Mouse (Mus musculus): ENCODE measurements around the gene Arhgef7.

Arhgef7 gene

DNA sequence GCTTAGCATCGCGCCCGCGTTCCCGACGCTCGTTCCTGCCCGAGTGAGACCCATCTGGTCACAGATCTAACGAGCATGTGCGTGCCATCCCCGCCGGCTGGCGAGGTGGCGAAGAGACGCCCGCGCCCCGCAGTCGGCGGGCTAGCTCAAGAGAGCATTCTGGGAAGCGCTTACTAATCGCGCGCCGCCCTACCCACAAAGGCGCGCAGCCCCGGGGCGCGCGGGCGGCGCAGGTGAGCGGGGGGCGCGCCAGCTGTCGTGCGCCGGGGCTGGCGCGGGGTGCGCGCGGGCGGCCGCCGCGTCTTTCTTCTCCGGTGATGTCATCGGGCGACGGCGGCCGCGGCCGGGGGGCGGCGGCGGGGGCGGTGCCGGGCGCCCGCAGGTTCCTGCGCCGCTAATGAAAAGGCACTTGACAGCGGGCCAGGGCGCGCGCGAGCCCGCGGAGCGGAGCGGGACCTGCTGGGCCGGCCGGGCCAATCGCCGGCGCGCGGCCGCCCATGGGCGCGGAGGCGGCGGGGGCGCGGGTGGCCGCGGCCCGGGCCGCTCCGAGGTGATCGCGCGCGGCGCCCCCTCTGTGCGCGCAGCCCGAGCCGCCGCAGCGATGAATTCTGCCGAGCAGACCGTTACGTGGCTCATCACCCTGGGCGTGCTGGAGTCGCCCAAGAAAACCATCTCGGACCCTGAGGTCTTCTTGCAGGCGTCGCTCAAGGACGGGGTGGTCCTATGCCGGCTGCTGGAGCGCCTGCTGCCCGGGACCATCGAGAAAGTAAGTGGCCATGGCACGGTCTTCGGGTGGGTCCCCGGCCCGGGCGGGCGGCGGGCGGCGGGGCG lies at the start of gene Arhgef7:
TSS of gene Arhgef7 (plus strand) at position 71 of the 831 bp plus-strand sequence.
- DNase-seq, result peak; percentile 64

GRCm38 (mm10) chr8:11684558-11684957 lies 43.0 kb upstream of the Arhgef7 start:
- DNase-seq, result no peak

DNA sequence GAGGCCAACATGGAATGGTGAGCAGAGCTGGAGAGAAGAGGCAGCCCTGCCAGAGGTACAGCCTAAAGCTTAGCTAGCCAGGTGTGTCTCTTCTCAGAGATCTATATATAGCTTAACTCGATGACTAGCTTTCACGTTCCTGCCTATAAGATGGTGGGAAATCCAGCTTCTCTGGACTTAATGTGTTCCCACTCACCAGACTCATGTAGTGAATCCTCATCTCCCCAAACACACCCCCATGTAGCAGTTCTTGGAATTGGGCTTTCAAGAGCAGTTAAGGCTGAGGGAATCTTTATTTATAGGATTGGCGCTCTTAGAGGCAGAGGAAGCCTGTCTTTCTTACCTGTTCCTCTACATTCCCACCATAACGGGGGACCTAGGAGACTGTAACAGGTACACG lies 40.3 kb upstream of the Arhgef7 start:
- no peak for DNase-seq

DNA sequence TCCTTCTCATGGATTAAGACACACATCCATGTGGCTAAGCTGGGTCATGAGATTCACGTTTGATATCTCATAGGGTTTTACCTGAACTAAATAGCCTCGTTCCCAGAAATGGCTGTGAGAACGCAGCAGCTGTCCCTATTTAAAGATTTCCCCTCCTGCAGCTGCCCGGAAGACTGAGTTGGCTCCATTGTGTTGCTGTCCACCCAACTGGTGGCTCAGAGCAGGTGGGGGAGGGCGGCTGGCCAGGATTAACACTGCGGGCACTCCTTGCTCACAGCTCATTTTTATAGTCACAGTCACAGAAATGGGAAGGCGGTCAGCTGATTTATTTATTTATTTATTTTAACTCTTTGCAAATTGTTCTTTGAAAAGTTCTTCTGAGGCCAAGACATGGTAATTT lies 37.6 kb upstream of the Arhgef7 start:
- no peak for DNase-seq

- no peak for DNase-seq
Measured at GRCm38 (mm10) chr8:11691284-11691683, 36.2 kb upstream of the Arhgef7 start.

DNA sequence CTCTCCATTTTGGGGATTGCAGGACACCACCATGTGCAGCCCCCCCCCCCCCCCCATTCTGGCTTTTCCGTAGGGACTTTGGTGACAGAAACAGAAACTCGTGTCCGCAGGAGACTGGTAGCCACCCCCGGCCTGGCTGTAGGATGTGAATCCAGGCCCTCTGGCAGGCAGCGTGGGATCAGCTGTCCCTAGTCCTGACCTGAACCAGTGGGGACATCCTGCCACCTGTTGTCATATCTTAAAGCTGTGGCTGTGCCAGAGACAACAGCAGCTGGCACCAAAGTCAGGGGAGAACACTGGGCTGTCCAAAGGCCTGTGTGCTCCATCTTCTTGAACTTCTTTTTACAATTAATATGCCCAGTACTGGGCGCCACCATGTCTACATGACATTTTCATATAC lies 35.8 kb upstream of the Arhgef7 start:
- no peak for DNase-seq

DNA sequence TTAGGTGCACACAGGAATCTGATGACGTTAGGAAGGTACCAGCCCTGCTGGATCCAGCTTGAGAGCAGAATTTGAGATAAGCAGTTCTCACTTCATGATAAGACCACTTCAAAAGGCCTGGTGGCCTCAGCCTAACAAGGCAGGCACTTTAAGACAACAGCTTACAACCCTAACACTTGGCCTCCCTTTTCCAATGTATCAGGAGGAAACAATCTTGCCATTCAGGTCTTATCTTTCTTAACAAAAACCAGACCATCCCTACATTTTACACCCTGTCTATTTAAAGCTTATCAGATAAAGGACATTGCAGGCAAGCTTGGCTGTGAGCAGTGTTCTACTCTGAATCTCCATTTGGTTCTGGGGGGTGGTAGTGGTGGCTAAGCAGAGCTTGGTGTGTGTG lies 35.1 kb upstream of the Arhgef7 start:
- no peak for DNase-seq

DNA sequence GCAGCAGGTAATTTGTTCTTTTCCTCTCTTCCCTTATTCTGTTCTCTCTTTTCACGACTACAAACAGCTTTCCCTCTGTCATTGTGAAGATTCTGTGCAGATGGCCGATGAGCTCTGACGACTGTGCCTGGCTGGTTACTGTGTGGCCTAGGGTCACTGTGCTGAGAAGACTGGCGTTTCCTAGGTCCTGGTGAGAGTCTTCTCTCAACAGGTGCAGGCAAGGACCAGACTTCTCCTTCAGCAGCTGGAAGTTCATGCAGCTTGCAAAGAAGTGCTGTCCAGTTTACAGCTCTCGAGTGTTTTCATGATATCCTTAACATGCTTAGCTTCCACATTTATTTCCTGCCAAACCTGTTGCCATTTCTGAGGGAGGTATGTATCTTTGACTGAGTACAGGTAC lies 33.5 kb upstream of the Arhgef7 start:
- no peak for DNase-seq

DNA sequence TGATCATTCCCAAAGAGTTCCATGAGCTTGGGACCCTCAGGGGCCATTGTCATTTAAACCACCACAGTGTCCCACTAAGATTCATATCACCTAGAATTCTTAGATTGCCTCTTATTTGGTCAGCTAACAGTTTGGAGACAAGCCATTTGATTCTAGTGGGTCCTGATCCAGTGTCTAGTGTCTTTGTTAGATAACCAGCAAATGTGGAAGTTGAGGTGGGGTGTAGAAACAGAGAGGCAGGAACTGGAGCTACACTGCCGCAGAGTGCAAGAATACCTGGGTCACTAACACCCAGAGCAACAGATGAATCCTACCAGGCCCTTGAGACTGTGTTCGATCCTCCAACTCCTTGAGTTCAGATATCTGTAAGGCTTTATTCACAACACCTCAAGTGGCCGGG lies 31.3 kb upstream of the Arhgef7 start:
- DNase-seq, result no peak

DNA sequence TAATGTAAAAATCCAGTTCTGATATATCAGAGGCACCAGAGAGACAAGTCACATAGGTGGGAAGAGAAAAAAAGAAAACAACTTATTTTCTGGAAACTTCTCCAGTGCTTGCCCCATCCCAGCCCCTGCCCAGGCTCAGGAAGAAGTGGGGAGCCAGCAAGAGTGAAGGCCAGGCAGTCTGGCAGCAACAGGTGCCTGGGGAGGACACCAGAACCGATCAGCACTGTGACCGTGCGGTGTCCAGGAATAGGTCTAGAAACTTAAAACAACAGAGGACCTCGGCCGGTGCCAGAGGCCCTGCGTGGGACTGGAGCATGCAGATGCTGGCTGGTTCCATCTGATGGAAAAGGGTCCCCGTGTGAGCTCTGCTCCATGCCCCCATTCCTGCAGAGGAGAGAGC lies 30.1 kb upstream of the Arhgef7 start:
- DNase-seq, result no peak

GRCm38 (mm10) chr8:11699442-11700001 lies 28.0 kb upstream of the Arhgef7 start:
- DNase-seq, result no peak

GRCm38 (mm10) chr8:11700060-11701032 lies 27.2 kb upstream of the Arhgef7 start:
- DNase-seq, result peak; percentile 83

- DNase-seq, result no peak
Measured at GRCm38 (mm10) chr8:11701033-11701362, 26.5 kb upstream of the Arhgef7 start, which contains the start of gene 1700016D06Rik. 1700016D06Rik (minus strand) TSS chr8:11701063.

GRCm38 (mm10) chr8:11701428-11701827 lies 26.1 kb upstream of the Arhgef7 start:
- peak; percentile 19 for DNase-seq

DNA sequence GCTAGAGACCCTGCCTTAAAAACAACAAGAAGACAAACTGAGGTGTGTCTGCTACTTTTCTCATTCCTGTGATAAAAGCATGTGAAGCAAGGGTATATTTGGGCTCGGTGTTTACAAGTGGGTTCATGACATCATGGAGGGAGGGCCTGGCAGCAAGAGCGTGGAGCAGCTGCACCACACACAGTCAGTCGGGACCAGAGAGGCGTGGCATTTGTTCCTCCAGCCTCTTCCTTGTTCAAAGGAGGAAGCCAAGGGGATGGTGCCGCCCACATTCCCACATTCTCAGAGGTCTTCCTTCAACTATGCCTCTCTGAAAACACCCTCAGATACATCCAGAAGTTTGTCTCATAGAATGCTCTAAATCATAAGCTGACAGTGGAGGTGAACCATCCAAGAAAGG lies 23.7 kb upstream of the Arhgef7 start:
- DNase-seq, result no peak

DNA sequence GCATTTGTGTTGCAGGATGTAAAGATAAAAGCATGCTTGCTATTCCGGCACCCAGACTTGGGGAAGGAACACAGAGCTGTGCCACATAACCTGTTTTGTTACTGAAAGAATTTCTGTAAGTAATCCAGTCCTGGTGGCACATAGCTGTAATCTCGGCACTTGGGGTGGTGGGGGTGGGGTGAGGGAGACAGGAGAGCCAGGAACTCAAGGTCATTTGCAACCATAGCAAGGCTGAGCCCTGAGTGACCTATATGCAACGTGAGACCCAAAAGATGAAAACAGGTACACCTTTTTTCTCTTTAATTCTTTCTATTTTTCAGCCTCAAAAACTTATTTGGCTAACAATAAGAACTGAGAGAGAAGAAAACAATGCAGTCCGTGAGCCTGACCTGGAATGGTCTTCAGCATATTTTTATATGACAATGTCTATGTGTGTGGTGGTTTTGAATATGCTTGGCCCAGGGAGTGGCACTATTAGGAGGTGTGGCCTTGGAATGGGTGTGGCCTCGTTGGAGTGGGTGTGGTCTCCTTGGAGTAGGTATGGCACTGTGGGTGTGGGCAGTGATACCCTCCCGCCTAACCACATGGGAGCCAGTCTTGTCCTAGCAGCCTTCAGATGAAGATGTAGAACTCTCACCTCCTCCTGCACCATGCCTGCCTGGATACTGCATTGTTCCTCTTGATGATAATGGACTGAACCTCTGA lies 22.7 kb upstream of the Arhgef7 start:
- DNase-seq, result no peak

- no peak for DNase-seq
Measured at GRCm38 (mm10) chr8:11705818-11706217, 21.7 kb upstream of the Arhgef7 start.

DNA sequence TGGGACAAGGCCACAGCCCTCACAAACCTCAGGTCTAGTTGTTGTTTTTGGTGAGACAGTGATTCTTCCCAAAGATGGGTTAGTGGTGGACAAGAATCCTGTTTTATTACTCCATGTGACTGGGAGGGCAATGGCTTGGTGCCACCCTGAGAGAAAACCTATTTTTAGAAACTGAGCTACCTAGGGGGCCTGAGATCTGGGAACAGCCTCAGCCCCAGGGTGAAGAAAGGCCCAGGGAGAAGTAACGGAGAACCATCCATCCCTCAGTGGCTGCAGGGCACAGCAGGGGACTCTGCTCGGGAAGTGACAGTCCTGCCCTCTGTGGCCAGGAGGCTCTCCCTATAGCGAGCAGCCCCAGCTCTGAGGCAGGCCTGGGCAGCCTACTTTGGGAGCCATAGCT lies 19.8 kb upstream of the Arhgef7 start:
- no peak for DNase-seq

DNA sequence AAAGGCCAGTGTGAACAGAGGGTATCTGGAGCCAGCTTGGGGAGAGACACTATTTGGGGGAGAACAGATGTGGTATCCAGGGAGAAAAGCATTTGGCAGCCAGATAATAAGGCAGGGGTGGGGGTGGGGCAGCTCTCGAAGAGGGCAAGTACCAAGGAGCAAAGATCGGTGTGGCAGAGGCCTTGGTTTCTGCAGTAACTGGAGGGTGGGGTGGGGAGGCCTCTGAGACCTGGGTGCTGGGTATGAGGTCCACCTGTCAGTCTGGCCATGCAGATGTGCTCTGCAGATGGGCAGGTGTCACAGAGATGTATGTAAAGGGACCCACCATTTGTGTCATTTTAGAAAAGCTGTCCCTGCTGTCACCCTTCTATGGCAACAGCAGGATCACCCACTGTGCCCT lies 18.7 kb upstream of the Arhgef7 start:
- no peak for DNase-seq

DNA sequence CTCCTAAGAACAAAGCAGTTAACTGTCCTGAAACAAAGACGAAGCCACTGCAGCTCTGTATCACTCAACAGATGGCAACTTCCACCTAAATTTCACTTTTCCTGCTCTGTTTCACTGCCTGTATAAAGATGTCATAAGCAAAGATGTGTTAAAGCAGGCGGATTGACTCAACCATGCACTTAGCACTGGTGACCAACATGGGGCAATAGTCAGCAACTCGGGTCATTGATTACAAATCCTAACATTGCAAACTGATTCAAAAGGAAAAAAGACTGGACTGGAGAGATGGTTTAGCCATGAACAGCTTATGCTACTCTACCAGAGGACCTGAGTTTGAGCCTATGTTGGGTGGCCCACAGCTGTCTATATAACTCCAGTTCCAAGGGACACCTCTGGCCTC lies 18.0 kb upstream of the Arhgef7 start:
- DNase-seq, result no peak

DNA sequence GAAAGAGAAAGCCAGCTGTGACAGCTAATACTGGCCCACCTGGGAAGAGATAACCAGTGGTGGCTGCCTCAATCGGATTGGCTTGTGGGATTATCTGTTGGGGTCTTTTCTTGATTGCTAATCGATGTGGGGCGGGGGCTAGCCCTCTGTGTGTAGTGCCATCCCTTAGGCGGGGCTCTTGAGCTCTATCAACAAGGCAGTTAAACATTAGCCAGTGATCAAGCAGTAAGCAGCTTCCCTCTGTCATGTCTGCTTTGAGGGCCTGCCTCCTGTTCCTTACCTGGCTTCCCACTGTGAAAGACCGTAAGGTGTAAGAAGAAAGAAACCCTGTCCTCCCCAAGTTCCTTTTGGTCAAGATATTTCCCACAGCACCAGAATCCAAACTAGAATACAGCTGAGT lies 17.1 kb upstream of the Arhgef7 start:
- no peak for DNase-seq

GRCm38 (mm10) chr8:11712244-11712643 lies 15.3 kb upstream of the Arhgef7 start:
- peak; percentile 23 for DNase-seq

GRCm38 (mm10) chr8:11717194-11717593 lies 10.3 kb upstream of the Arhgef7 start:
- no peak for DNase-seq

Measured in kidney, adult 18-20 months (tissue).